Mouse (Mus musculus): ENCODE measurements around the gene Thbs4.

DNA sequence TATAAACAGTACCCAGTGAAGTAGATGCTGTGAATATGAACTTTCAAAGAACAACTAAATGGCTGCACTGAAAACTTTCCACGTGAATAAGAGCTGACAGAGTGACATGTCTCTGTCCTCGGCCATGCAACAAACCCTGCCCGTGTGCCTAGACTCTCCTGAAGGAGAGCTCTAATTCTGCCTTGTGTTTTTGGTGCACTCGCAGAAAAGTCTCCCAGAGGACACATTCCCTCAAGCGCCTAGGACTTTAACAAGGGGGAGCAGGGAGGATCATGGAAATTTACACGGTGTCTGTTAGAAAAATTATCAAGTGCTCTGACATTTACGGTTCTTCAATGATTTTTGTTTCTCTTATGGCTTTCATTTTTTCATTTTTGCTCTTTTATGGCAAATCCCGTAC lies 13.7 kb downstream of the Thbs4 start:
- TF ChIP-seq CTCF (conservative IDR thresholded peaks at IDR 0.05; ENCODE audit: low read length) (no peak), NANOG (IDR thresholded peaks at IDR 0.05; ENCODE audit: borderline replicate concordance, low read length) (no peak), POU5F1 (IDR thresholded peaks at IDR 0.05; ENCODE audit: borderline replicate concordance, low read length) (no peak)

All from E14TG2a.4 (cell line).